Mouse (Mus musculus): ENCODE results near the gene Msantd2.

Msantd2 gene

DNA sequence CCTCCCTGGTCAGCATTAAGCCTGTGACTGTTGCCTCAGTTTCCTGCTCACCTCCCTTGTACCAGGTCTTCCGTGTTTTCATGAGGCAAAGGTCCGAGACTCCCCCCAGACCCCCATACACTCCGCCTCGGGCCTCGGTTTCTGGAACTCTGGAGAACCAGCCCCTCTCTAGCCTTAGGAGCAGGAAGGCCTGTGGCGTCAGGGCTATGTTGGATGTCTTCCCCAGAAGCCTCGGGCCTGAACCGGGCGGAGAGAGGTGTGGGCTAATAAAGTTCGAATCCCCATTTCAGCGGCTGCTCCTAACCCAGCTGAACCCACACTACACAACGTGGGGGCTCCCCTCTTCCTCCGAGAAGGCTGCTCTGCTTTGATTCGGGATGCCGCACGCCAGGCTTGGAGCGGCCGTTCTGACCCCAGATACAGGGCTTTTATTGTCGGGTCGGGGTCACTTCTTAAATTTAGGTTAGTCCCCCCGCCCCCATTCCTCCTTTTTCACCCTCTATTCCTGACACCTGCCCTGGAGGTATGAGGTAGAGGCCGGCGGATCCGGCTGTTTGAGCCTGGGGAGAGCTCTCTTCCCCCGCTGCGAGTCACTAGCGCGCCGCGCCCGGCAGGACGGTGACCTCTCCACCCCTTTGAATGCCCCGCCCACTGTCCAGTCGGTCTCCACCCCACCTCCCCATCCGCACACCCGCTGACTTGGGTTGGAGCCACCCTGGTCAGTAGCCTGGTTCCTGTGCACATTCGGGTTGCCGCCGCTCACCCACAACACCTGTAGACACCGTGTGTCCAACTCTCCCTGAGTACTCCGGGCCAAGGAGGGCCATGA lies 38.5 kb downstream of the Msantd2 start, which contains the start of gene Esam:
TSS of gene Esam (plus strand) at position 683 of the 829 bp plus-strand sequence.
- ChIA-PET CTCF (interaction anchor here (0.6 to 3.3 kb wide), 19 partner anchors 10 to 280 kb away, joined by 3 to 12 read pairs (median 4); partner anchors contain the start of gene Vsig2 (in 2 of the 4)), POLR2A (interaction anchor here in 3 of 4 experiments (0.6 to 6.8 kb wide), 11 partner anchors 12 to 97 kb away, joined by 3 to 36 read pairs (median 5); partner anchors contain the start of genes Msantd2 (in 1 of the 3) and Vsig2 (in 1 of the 3))

DNA sequence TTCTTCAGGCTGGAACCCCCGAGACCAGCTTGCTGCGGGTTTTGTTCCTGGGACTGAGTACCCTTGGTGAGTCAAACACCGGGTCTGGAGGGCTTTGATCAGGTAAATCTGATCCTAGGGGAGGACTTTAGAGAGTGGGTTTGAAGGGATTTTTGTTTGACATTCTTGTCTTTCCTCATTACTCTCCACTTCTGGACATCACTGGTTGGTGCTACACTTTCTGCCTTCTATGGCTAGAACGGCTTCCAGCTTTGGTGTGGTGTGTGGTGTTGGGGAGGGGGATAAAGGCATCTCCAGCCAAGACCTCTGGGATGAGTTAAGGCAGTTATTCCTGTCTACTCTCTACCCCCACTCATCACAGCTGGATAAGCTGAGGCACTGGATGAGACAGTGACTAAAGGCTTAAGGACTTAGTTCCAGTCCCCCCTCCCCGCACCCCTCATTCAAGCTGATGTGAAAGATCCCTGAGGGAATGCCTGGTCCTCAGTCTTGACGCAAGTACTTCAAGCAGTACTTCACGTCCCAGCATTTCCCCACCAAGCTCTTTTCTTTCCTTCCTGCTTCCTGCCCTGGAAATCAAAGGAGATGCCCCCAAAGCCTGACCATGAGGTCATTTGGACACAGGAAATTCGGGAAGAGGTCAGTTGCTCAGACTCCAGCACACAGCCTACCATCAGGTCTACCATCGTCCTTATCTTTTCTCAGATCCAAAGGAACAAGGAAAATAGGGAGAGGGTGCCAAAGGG lies 39.3 kb downstream of the Msantd2 start:
- POLR2A ChIA-PET = interaction anchor here (0.6 to 6.8 kb wide), 12 partner anchors 11 to 98 kb away, joined by 3 to 36 read pairs (median 5); partner anchors contain the start of genes Msantd2 (in 1 of the 4) and Vsig2 (in 1 of the 4)
- CTCF ChIA-PET = interaction anchor here in 3 of 4 experiments (0.6 to 3.3 kb wide), 11 partner anchors 11 to 279 kb away, joined by 3 to 12 read pairs (median 4); partner anchors contain the start of gene Vsig2 (in 1 of the 3)

DNA sequence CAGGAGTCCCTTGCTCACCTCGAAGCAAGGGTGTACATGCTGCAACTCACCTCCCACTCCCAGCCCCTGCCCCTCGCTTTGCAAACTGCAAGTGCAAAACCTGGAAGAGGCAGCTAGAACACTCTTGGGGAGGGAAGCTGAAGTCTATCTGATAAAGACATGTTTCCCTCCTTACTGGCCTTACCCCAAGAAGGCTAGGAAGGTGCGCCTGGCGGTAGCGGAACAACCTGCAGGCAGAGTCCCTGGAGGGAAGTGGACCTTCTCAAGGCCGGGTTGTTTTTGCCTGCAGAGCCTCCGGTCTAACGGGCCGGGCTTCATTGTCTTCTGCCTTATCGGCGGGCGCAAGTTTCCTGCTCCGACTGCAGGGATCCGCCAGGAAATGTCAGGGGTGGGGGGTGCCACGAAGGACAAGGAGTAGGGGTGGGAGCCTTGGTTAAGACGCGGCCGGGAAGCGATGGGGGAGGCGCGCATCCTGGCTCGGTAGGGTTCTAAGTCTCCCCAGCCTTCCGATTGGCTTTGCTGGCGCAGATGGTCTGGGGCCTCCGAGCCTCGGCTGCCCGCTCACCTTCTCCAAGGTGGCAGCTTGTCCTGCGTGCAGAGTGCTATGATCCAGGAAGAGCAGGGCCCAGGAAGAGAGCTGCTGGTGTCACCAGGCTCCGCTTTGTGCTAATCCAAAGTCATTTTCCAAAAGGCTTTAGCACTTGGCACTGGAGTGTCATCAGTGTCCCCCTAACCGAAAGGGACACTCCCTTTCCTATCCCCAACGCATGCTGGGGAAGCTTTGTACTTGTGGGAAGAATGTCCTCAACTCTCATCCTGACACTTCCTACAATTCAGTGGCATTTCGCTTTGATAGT lies 41.1 kb downstream of the Msantd2 start:
- POLR2A ChIA-PET = interaction anchor here (0.6 to 6.8 kb wide), 18 partner anchors 9 to 441 kb away, joined by 3 to 36 read pairs (median 4); partner anchors contain the start of gene Vsig2 (in 2 of the 4)

GRCm38 (mm10) chr9:37530888-37531705 lies 42.0 kb downstream of the Msantd2 start:
- CTCF ChIA-PET = interaction anchor here in 3 of 4 experiments (0.5 to 2.9 kb wide), 12 partner anchors 8 to 105 kb away, joined by 3 to 11 read pairs (median 3); partner anchors contain the start of genes Vsig2 (in 2 of the 3) and Msantd2 (in 1 of the 3)
- POLR2A ChIA-PET = interaction anchor here (0.5 to 6.8 kb wide), 19 partner anchors 8 to 441 kb away, joined by 3 to 36 read pairs (median 3); partner anchors contain the start of gene Vsig2 (in 2 of the 4)

More for the DNA sequence above, 41.1 kb downstream of the Msantd2 start:
- CTCF ChIA-PET = interaction anchor here (0.5 to 2.9 kb wide), 11 partner anchors 9 to 106 kb away, joined by 3 to 11 read pairs (median 3); partner anchors contain the start of genes Vsig2 (in 2 of the 4), Msantd2 (in 1 of the 4) and Spa17 (in 1 of the 4)

- POLR2A ChIA-PET = no interaction called here
Measured at GRCm38 (mm10) chr9:37536851-37537250, 47.7 kb downstream of the Msantd2 start.

DNA sequence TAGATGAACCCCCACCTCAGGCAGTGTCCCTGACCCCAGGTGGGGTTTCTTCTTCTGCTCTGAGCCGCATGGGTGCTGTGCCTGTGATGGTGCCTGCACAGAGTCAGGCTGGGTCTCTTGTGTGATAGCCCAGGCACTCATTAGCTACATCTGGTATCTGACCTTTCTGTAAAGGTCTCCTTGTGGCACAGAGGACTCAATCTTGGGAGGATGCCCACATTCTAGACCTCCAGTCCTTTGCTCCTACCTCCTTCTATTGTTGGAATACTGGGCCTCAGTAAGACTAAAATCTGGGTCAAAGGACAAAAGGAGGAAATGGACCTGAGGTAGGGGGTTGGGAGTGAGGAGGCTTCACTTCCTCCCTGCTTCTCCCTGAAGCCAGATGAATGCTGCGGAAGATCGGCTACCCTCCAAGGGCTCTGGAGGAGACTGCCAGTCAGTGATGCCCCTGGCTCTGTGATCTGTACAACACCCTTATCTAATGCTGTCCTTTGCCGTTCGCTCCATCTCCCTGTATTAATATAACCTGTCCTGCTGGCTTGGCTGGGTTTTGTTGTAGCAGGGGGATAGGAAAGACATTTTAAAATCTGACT lies 48.6 kb downstream of the Msantd2 start:
- CTCF ChIA-PET = interaction anchor here in 2 of 4 experiments (0.6 to 2.0 kb wide), 2 partner anchors 11 to 70 kb away, joined by 3 to 7 read pairs; no protein-coding TSS in a partner anchor
- POLR2A ChIA-PET = interaction anchor here in 1 of 4 experiments (0.7 kb wide), 1 partner anchor 19 kb away, joined by 8 read pairs; no protein-coding TSS in a partner anchor

More at GRCm38 (mm10) chr9:37536851-37537250, 47.7 kb downstream of the Msantd2 start:
- CTCF ChIA-PET = interaction anchor here in 1 of 4 experiments (1.2 kb wide), 1 partner anchor 8 kb away, joined by 3 read pairs; no protein-coding TSS in a partner anchor

GRCm38 (mm10) chr9:37539170-37540025 lies 50.3 kb downstream of the Msantd2 start, which contains the start of gene Vsig2:
Gene Vsig2 (plus strand): TSS chr9:37539255.
- CTCF ChIA-PET = interaction anchor here (0.5 to 2.0 kb wide), 7 partner anchors 8 to 76 kb away, joined by 3 to 7 read pairs (median 3); partner anchors contain the start of gene Esam (in 1 of the 4)
- POLR2A ChIA-PET = interaction anchor here in 3 of 4 experiments (0.9 to 1.5 kb wide), 11 partner anchors 8 to 115 kb away, joined by 3 to 5 read pairs (median 3); partner anchors contain the start of genes Esam (in 1 of the 3) and Spa17 (in 1 of the 3)

GRCm38 (mm10) chr9:37540226-37540625 lies 51.1 kb downstream of the Msantd2 start:
- POLR2A ChIA-PET = interaction anchor here in 3 of 4 experiments (0.7 to 1.5 kb wide), 5 partner anchors 9 to 116 kb away, joined by 3 to 4 read pairs (median 3); no protein-coding TSS in a partner anchor
- CTCF ChIA-PET = interaction anchor here in 2 of 4 experiments (0.6 to 2.0 kb wide), 2 partner anchors 9 to 92 kb away, joined by 3 to 6 read pairs; no protein-coding TSS in a partner anchor

DNA sequence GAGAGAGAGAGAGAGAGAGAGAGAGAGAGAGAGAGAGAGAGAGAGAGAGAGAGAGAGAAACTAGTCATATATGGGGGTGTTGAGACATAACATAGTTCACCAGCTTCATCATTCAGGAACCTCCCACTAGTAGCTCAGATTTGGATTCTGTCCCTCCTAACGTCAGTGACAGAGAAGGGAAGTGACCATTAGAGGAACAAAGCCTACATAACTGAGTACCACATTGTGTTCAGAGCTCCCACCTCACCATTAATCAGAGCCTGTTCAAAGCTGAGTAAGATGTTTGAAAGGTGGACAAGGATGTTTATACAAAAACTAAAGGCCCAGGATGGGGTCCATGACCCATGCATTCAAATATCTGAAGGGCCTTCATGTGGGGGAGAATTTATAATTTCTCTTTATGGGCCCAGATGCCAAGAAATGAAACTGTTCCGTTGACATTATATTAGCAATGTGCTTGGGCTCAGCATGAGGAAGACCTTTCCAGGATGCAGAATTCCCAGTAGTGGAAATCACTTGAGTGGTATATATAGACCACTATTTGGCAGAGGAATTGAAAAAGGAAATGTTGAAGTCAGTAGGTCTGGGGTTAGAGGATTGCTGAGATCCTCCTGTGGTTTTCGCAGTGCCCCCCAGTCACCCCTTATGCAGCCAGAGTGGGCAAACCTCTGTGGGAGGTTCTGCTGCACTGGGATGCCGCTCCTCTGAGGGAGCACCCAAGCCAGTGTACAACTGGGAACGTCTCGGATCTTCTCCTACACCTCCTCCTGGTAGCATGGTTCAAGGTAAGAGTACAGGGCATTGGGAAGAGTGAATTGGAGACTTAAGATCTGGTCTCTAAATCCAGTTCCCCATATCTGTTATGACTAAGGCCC lies 51.8 kb downstream of the Msantd2 start:
- POLR2A ChIA-PET = interaction anchor here in 2 of 4 experiments (0.6 to 5.1 kb wide), 9 partner anchors 8 to 73 kb away, joined by 3 to 36 read pairs (median 3); partner anchors contain the start of genes Esam (in 1 of the 2), Msantd2 (in 1 of the 2) and Spa17 (in 1 of the 2)
- CTCF ChIA-PET = interaction anchor here in 2 of 4 experiments (0.6 to 2.0 kb wide), 2 partner anchors 10 to 92 kb away, joined by 3 to 6 read pairs; no protein-coding TSS in a partner anchor

- CTCF ChIA-PET = interaction anchor here in 3 of 4 experiments (0.8 to 1.4 kb wide), 5 partner anchors 12 to 79 kb away, joined by 3 to 4 read pairs (median 3); no protein-coding TSS in a partner anchor
- POLR2A ChIA-PET = interaction anchor here in 2 of 4 experiments (0.6 to 5.1 kb wide), 8 partner anchors 9 to 72 kb away, joined by 3 to 36 read pairs (median 3); partner anchors contain the start of genes Esam (in 1 of the 2), Msantd2 (in 1 of the 2) and Spa17 (in 1 of the 2)
Measured at GRCm38 (mm10) chr9:37541851-37542642, 52.9 kb downstream of the Msantd2 start.

GRCm38 (mm10) chr9:37543869-37544440 lies 54.8 kb downstream of the Msantd2 start:
- ChIA-PET POLR2A (interaction anchor here in 2 of 4 experiments (0.6 to 5.1 kb wide), 4 partner anchors 15 to 88 kb away, joined by 3 to 36 read pairs (median 10); partner anchors contain the start of gene Esam (in 1 of the 2)), CTCF (interaction anchor here in 3 of 4 experiments (0.5 to 2.4 kb wide), 11 partner anchors 13 to 327 kb away, joined by 3 to 11 read pairs (median 4); partner anchors contain the start of gene Esam (in 1 of the 3))

Data from embryonic stem cell, embryonic (primary cell).